Mouse (Mus musculus) brain, embryonic 14.5 days (tissue): ENCODE measurements around the gene Pdcd11. TPM values are rescaled to one million over a fixed set of nuclear protein-coding genes. Genes with fewer than 3 reads are reported as not detected.

Experiments used
- DNase-seq: peaks from one replicate; pipeline ENCODE4 v3.0.0-alpha.2; 2011; ENCODE audit warnings: low read depth
- CTCF ChIP-seq: fragments of 200-500 bp; IDR thresholded peaks from 2 replicates; pipeline ENCODE4 v1.5.1; 2012; ENCODE audit warnings: inconsistent platforms, mild to moderate bottlenecking, moderate library complexity, borderline replicate concordance; ENCODE audit not compliant: insufficient read depth, insufficient read length; ENCODE audit errors: extremely low read depth
- POLR2A ChIP-seq: fragments of 200-500 bp; IDR thresholded peaks from 2 replicates; pipeline ENCODE4 v1.6.1; 2012; ENCODE audit warnings: mild to moderate bottlenecking, inconsistent platforms, borderline replicate concordance; ENCODE audit not compliant: poor library complexity, insufficient read depth, insufficient read length, severe bottlenecking; ENCODE audit errors: extremely low read depth
- polyA plus RNA-seq: library from polyadenylated mRNA; depleted of rRNA; stranded (reverse); fragments of >200 nt; gene quantifications from 2 replicates; pipeline ENCODE4 v1.2.3, GENCODE M21; 2012

Pdcd11 gene
- polyA plus RNA-seq, 1 experiment: 18.9 TPM

- TF ChIP-seq CTCF (no peak), POLR2A (peak; percentile 95)
- peak; percentile 99 for DNase-seq
Measured at GRCm38 (mm10) chr19:47067096-47067882, 23.3 kb upstream of the Pdcd11 start, which contains the start of gene Taf5. Gene Taf5, plus strand, starts transcription at chr19:47067746.

- TF ChIP-seq POLR2A: 0 out of 2 replicates have a peak, but pooled peaks have one; percentile 20
- TF ChIP-seq CTCF: no peak
- peak; percentile 93 for DNase-seq
Measured at GRCm38 (mm10) chr19:47067924-47068611, 22.5 kb upstream of the Pdcd11 start.

- TF ChIP-seq POLR2A (no peak), CTCF (no peak)
- DNase-seq: no peak
Measured at GRCm38 (mm10) chr19:47088226-47088625, 2.3 kb upstream of the Pdcd11 start.

- DNase-seq: no peak
Measured at GRCm38 (mm10) chr19:47089718-47090525, 646 bp upstream of the Pdcd11 start.

GRCm38 (mm10) chr19:47101080-47101479, 10.5 kb downstream of the Pdcd11 start:
- no peak for DNase-seq
- no peak for TF ChIP-seq CTCF
- no peak for TF ChIP-seq POLR2A

More at GRCm38 (mm10) chr19:47089718-47090525, 646 bp upstream of the Pdcd11 start:
- TF ChIP-seq CTCF (no peak), POLR2A (no peak)

GRCm38 (mm10) chr19:47104641-47105271, 14.2 kb downstream of the Pdcd11 start:
- no peak for TF ChIP-seq POLR2A
- TF ChIP-seq CTCF: no peak
- DNase-seq: no peak

- DNase-seq: peak; percentile 6
- no peak for TF ChIP-seq CTCF
- no peak for TF ChIP-seq POLR2A
Measured at GRCm38 (mm10) chr19:47118634-47119033, 28.1 kb downstream of the Pdcd11 start.

GRCm38 (mm10) chr19:47121054-47121453, 30.5 kb downstream of the Pdcd11 start:
- peak; percentile 58 for DNase-seq
- TF ChIP-seq CTCF (peak; percentile 77; the same call in 1 of the 2 replicates), POLR2A (no peak)

- peak; percentile 71 for TF ChIP-seq CTCF
- TF ChIP-seq POLR2A: no peak
- peak; percentile 44 for DNase-seq
Measured at GRCm38 (mm10) chr19:47122802-47123201, 32.2 kb downstream of the Pdcd11 start.

GRCm38 (mm10) chr19:47128164-47128563, 37.6 kb downstream of the Pdcd11 start:
- TF ChIP-seq POLR2A: no peak
- TF ChIP-seq CTCF: no peak
- DNase-seq: no peak
